Mouse (Mus musculus): ENCODE data around the gene Pitx1. TPM values are rescaled to one million over a fixed set of nuclear protein-coding genes. Genes with fewer than 3 reads are reported as not detected.

Pitx1 gene
- polyA plus RNA-seq, 1 experiment from 2014 or later: 0.25 TPM

- Histone ChIP-seq H3K27ac (ENCODE audit: low read depth, low read length) (no peak overlapping the region), H3K36me3 (ENCODE audit: control insufficient read depth, insufficient read depth, low read length) (no peaks in the 10 kb centered on the region), H3K9ac (ENCODE audit: low read length) (no peak overlapping the region), H3K4me2 (no peak overlapping the region), H3K4me1 (ENCODE audit: control insufficient read depth, insufficient read depth, low read length) (peaks cover 4% of the 10 kb centered on the region), H3K27me3 (ENCODE audit: control insufficient read depth, insufficient read depth, low read length) (peaks cover 10% of the 10 kb centered on the region), H3K9me3 (ENCODE audit: control insufficient read depth, low read length) (no peaks in the 10 kb centered on the region), H3K4me3 (ENCODE audit: low read depth, low read length) (no peak overlapping the region)
- ATAC-seq (ENCODE audit: low FRiP score): no peak
- WGBS: 71% methylated on average over 3 of the region's 3 CpGs
- DNase-seq (ENCODE audit: low spot score, missing footprints): no peak
Measured at GRCm38 (mm10) chr13:55852205-55852604, 16.2 kb upstream of the Pitx1 start.

GRCm38 (mm10) chr13:55850726-55851125, 14.7 kb upstream of the Pitx1 start:
- Histone ChIP-seq H3K27ac (ENCODE audit: low read depth, low read length) (no peak overlapping the region), H3K4me3 (ENCODE audit: low read depth, low read length) (no peak overlapping the region), H3K4me1 (ENCODE audit: control insufficient read depth, insufficient read depth, low read length) (peaks cover 4% of the 10 kb centered on the region), H3K36me3 (ENCODE audit: control insufficient read depth, insufficient read depth, low read length) (no peaks in the 10 kb centered on the region), H3K9ac (ENCODE audit: low read length) (no peak overlapping the region), H3K27me3 (ENCODE audit: control insufficient read depth, insufficient read depth, low read length) (peaks cover 6% of the 10 kb centered on the region; the same call in 1 of the 2 replicates), H3K9me3 (ENCODE audit: control insufficient read depth, low read length) (no peaks in the 10 kb centered on the region), H3K4me2 (no peak overlapping the region)
- ATAC-seq (ENCODE audit: low FRiP score): 0 out of 2 replicates have a peak, but pooled peaks have one; percentile 24
- WGBS: 67% methylated on average over 5 of the region's 5 CpGs
- DNase-seq (ENCODE audit: low spot score, missing footprints): no peak

- Histone ChIP-seq H3K9ac (ENCODE audit: low read length) (no peak overlapping the region), H3K36me3 (ENCODE audit: control insufficient read depth, insufficient read depth, low read length) (no peaks in the 10 kb centered on the region), H3K9me3 (ENCODE audit: control insufficient read depth, low read length) (peaks cover 3% of the 10 kb centered on the region; the same call in 1 of the 2 replicates), H3K27ac (ENCODE audit: low read depth, low read length) (no peak overlapping the region), H3K27me3 (ENCODE audit: control insufficient read depth, insufficient read depth, low read length) (peaks cover 3% of the 10 kb centered on the region; the same call in 1 of the 2 replicates), H3K4me2 (no peak overlapping the region), H3K4me1 (ENCODE audit: control insufficient read depth, insufficient read depth, low read length) (peaks cover 4% of the 10 kb centered on the region), H3K4me3 (ENCODE audit: low read depth, low read length) (no peak overlapping the region)
- no peak; the same call in 1 of the 2 replicates for ATAC-seq (ENCODE audit: low FRiP score)
- DNase-seq (ENCODE audit: low spot score, missing footprints): no peak
- WGBS: 60% methylated on average over 13 of the region's 13 CpGs
Measured at GRCm38 (mm10) chr13:55848604-55849190, 12.7 kb upstream of the Pitx1 start.

GRCm38 (mm10) chr13:55847805-55848204, 11.8 kb upstream of the Pitx1 start:
- DNase-seq (ENCODE audit: low spot score, missing footprints) (no peak), ATAC-seq (ENCODE audit: low FRiP score) (no peak)
- 71% methylated on average over 10 of the region's 10 CpGs for WGBS
- H3K36me3 ChIP-seq (ENCODE audit: control insufficient read depth, insufficient read depth, low read length): no peaks in the 10 kb centered on the region
- peaks cover 3% of the 10 kb centered on the region; the same call in 1 of the 2 replicates for H3K27me3 ChIP-seq (ENCODE audit: control insufficient read depth, insufficient read depth, low read length)
- peaks cover 4% of the 10 kb centered on the region for H3K4me1 ChIP-seq (ENCODE audit: control insufficient read depth, insufficient read depth, low read length)
- no peak overlapping the region for H3K27ac ChIP-seq (ENCODE audit: low read depth, low read length)
- no peak overlapping the region for H3K4me3 ChIP-seq (ENCODE audit: low read depth, low read length)
- H3K4me2 ChIP-seq: no peak overlapping the region
- H3K9me3 ChIP-seq (ENCODE audit: control insufficient read depth, low read length): peaks cover 5% of the 10 kb centered on the region; the same call in 1 of the 2 replicates
- no peak overlapping the region for H3K9ac ChIP-seq (ENCODE audit: low read length)

- peaks cover 29% of the 10 kb centered on the region for H3K27me3 ChIP-seq (ENCODE audit: control insufficient read depth, insufficient read depth, low read length)
- H3K27ac ChIP-seq (ENCODE audit: low read depth, low read length): no peak overlapping the region
- no peak for ATAC-seq (ENCODE audit: low FRiP score)
- no peak overlapping the region for H3K4me3 ChIP-seq (ENCODE audit: low read depth, low read length)
- no peak overlapping the region for H3K4me2 ChIP-seq
- peak; percentile 88 for DNase-seq (ENCODE audit: low spot score, missing footprints)
- 94% methylated on average over 1 of the region's 1 CpGs for WGBS
- no peak overlapping the region for H3K9ac ChIP-seq (ENCODE audit: low read length)
- H3K9me3 ChIP-seq (ENCODE audit: control insufficient read depth, low read length): peaks cover 5% of the 10 kb centered on the region; the same call in 1 of the 2 replicates
- peaks cover 10% of the 10 kb centered on the region for H3K4me1 ChIP-seq (ENCODE audit: control insufficient read depth, insufficient read depth, low read length)
- no peaks in the 10 kb centered on the region for H3K36me3 ChIP-seq (ENCODE audit: control insufficient read depth, insufficient read depth, low read length)
Measured at GRCm38 (mm10) chr13:55843700-55844099, 7.7 kb upstream of the Pitx1 start.

- H3K27ac ChIP-seq (ENCODE audit: low read depth, low read length): no peak overlapping the region
- 31% methylated on average over 14 of the region's 14 CpGs for WGBS
- H3K4me3 ChIP-seq (ENCODE audit: low read depth, low read length): no peak overlapping the region
- no peak overlapping the region for H3K4me2 ChIP-seq
- H3K9me3 ChIP-seq (ENCODE audit: control insufficient read depth, low read length): peaks cover 5% of the 10 kb centered on the region; the same call in 1 of the 2 replicates
- peak; percentile 88 for DNase-seq (ENCODE audit: low spot score, missing footprints)
- peaks cover 19% of the 10 kb centered on the region for H3K4me1 ChIP-seq (ENCODE audit: control insufficient read depth, insufficient read depth, low read length)
- H3K36me3 ChIP-seq (ENCODE audit: control insufficient read depth, insufficient read depth, low read length): no peaks in the 10 kb centered on the region
- H3K27me3 ChIP-seq (ENCODE audit: control insufficient read depth, insufficient read depth, low read length): peaks cover 61% of the 10 kb centered on the region
- ATAC-seq (ENCODE audit: low FRiP score): no peak
- no peak overlapping the region for H3K9ac ChIP-seq (ENCODE audit: low read length)
Measured at GRCm38 (mm10) chr13:55840223-55840622, 4.2 kb upstream of the Pitx1 start.

- WGBS: under 1% methylated on average over 32 of the region's 32 CpGs
- peak; percentile 95 for DNase-seq (ENCODE audit: low spot score, missing footprints)
Measured at GRCm38 (mm10) chr13:55836786-55837780, 1.1 kb upstream of the Pitx1 start.

GRCm38 (mm10) chr13:55835548-55836097, 369 bp downstream of the Pitx1 start:
- under 1% methylated on average over 33 of the region's 33 CpGs for WGBS
- H3K27me3 ChIP-seq (ENCODE audit: control insufficient read depth, insufficient read depth, low read length): peaks cover 96% of the 10 kb centered on the region
- no peak overlapping the region for H3K9ac ChIP-seq (ENCODE audit: low read length)
- H3K9me3 ChIP-seq (ENCODE audit: control insufficient read depth, low read length): no peaks in the 10 kb centered on the region
- H3K4me1 ChIP-seq (ENCODE audit: control insufficient read depth, insufficient read depth, low read length): peaks cover 25% of the 10 kb centered on the region
- DNase-seq (ENCODE audit: low spot score, missing footprints) (peak; percentile 98), ATAC-seq (ENCODE audit: low FRiP score) (no peak)
- peak overlapping the region; percentile 20; the same call in 1 of the 2 replicates for H3K4me2 ChIP-seq
- no peak overlapping the region for H3K27ac ChIP-seq (ENCODE audit: low read depth, low read length)
- H3K36me3 ChIP-seq (ENCODE audit: control insufficient read depth, insufficient read depth, low read length): no peaks in the 10 kb centered on the region
- H3K4me3 ChIP-seq (ENCODE audit: low read depth, low read length): peak overlapping the region; percentile 10

More at GRCm38 (mm10) chr13:55836786-55837780, 1.1 kb upstream of the Pitx1 start:
- no peak overlapping the region for H3K4me3 ChIP-seq (ENCODE audit: low read depth, low read length)
- H3K27ac ChIP-seq (ENCODE audit: low read depth, low read length): no peak overlapping the region
- no peak overlapping the region for H3K4me2 ChIP-seq
- no peaks in the 10 kb centered on the region for H3K9me3 ChIP-seq (ENCODE audit: control insufficient read depth, low read length)
- H3K36me3 ChIP-seq (ENCODE audit: control insufficient read depth, insufficient read depth, low read length): no peaks in the 10 kb centered on the region
- peaks cover 91% of the 10 kb centered on the region for H3K27me3 ChIP-seq (ENCODE audit: control insufficient read depth, insufficient read depth, low read length)
- no peak overlapping the region for H3K9ac ChIP-seq (ENCODE audit: low read length)
- ATAC-seq (ENCODE audit: low FRiP score): no peak
- peaks cover 19% of the 10 kb centered on the region for H3K4me1 ChIP-seq (ENCODE audit: control insufficient read depth, insufficient read depth, low read length)

Data from midbrain, embryonic 11.5 days (tissue).